Mouse (Mus musculus) right cerebral cortex, postnatal 36 days (tissue): ENCODE measurements around the gene Prkab2.

Experiments
- DNase-seq, 2 experiments: peaks; one replicate each; pipeline ENCODE4 v3.0.0; 2022; ENCODE audit warnings: low spot score in 2 of 2, mixed read lengths in 1 of 2

Gene Prkab2

GRCm38 (mm10) chr3:97649469-97649868 is 8.5 kb upstream of the Prkab2 start:
- DNase-seq: no peak

- DNase-seq: no peak
Observed at GRCm38 (mm10) chr3:97651604-97652003, 6.4 kb upstream of the Prkab2 start.

- DNase-seq: no peak
Observed at GRCm38 (mm10) chr3:97653781-97654180, 4.2 kb upstream of the Prkab2 start.

GRCm38 (mm10) chr3:97654901-97655300 is 3.1 kb upstream of the Prkab2 start:
- DNase-seq: no peak

GRCm38 (mm10) chr3:97658426-97659193 is 617 bp downstream of the Prkab2 start:
- DNase-seq: peak in 1 of 2 experiments; percentile 73

- DNase-seq: no peak
Observed at GRCm38 (mm10) chr3:97659746-97660145, 1.8 kb downstream of the Prkab2 start.

- DNase-seq: no peak
Observed at GRCm38 (mm10) chr3:97661206-97661605, 3.2 kb downstream of the Prkab2 start.

- no peak for DNase-seq
Observed at GRCm38 (mm10) chr3:97665525-97665924, 7.5 kb downstream of the Prkab2 start.

GRCm38 (mm10) chr3:97666154-97666553 is 8.2 kb downstream of the Prkab2 start:
- no peak for DNase-seq

- no peak for DNase-seq
Observed at GRCm38 (mm10) chr3:97667093-97667675, 9.2 kb downstream of the Prkab2 start.

GRCm38 (mm10) chr3:97674644-97675110 is 16.7 kb downstream of the Prkab2 start, which contains the start of gene Gm17651:
Gene Gm17651 (minus strand): TSS chr3:97674694.
- no peak for DNase-seq

GRCm38 (mm10) chr3:97676126-97676525 is 18.1 kb downstream of the Prkab2 start:
- no peak for DNase-seq

- DNase-seq: no peak
Observed at GRCm38 (mm10) chr3:97678416-97678815, 20.4 kb downstream of the Prkab2 start.

GRCm38 (mm10) chr3:97680631-97681320 is 22.8 kb downstream of the Prkab2 start:
- peak; percentile 60 to 62 for DNase-seq

- peak; percentile 52 to 66 for DNase-seq
Observed at GRCm38 (mm10) chr3:97681321-97682158, 23.5 kb downstream of the Prkab2 start.

GRCm38 (mm10) chr3:97682159-97682502 is 24.1 kb downstream of the Prkab2 start:
- DNase-seq: no peak

GRCm38 (mm10) chr3:97682576-97682975 is 24.6 kb downstream of the Prkab2 start:
- DNase-seq: no peak

GRCm38 (mm10) chr3:97683560-97684195 is 25.7 kb downstream of the Prkab2 start:
- no peak for DNase-seq

- no peak for DNase-seq
Observed at GRCm38 (mm10) chr3:97686372-97687117, 28.6 kb downstream of the Prkab2 start.

- no peak for DNase-seq
Observed at GRCm38 (mm10) chr3:97689289-97689688, 31.3 kb downstream of the Prkab2 start.

GRCm38 (mm10) chr3:97690590-97690989 is 32.6 kb downstream of the Prkab2 start:
- DNase-seq: no peak
